Mouse (Mus musculus) midbrain, embryonic 14.5 days (tissue): ENCODE measurements around the gene Bicc1. TPM values are rescaled to one million over a fixed set of nuclear protein-coding genes. Genes with fewer than 3 reads are reported as not detected.

Experiments
- ATAC-seq: fragments of 200-750 bp; cut with Nextera tagmentation; 2 replicates; pipeline ENCODE4 v1.8.0; 2017; ENCODE audit warnings: moderate number of reproducible peaks, moderate library complexity; ENCODE audit not compliant: low FRiP score, low TSS enrichment
- DNase-seq: peaks from one replicate; pipeline ENCODE4 v3.0.0-alpha.2; 2015
- H3K27ac ChIP-seq: fragments of 300-500 bp; sonication (generic); replicated peaks from 2 replicates; pipeline ENCODE4 v1.5.1; 2014; ENCODE audit warnings: mild to moderate bottlenecking, low read depth, low read length, moderate library complexity
- H3K27me3 ChIP-seq: fragments of 300-500 bp; sonication (generic); 2 replicates; pipeline ENCODE4 v1.6.1; 2014; ENCODE audit warnings: low read length, control low read depth, mixed read lengths; ENCODE audit not compliant: control insufficient read depth, insufficient read depth
- H3K36me3 ChIP-seq: fragments of 300-500 bp; sonication (generic); 2 replicates; pipeline ENCODE4 v1.6.1; 2014; ENCODE audit warnings: low read length, control low read depth; ENCODE audit not compliant: control insufficient read depth, insufficient read depth
- H3K4me1 ChIP-seq: fragments of 300-500 bp; sonication (generic); 2 replicates; pipeline ENCODE4 v1.6.1; 2014; ENCODE audit warnings: mild to moderate bottlenecking, antibody characterized with exemption, low read length, control low read depth; ENCODE audit not compliant: control insufficient read depth, insufficient read depth
- H3K4me2 ChIP-seq: fragments of 300-500 bp; sonication (generic); 2 replicates; pipeline ENCODE4 v1.6.1; 2014; ENCODE audit warnings: mild to moderate bottlenecking, low read length, moderate library complexity
- H3K4me3 ChIP-seq: fragments of 300-500 bp; sonication (generic); replicated peaks from 2 replicates; pipeline ENCODE4 v1.5.1; 2014; ENCODE audit warnings: low read depth, low read length
- H3K9ac ChIP-seq: fragments of 300-500 bp; sonication (generic); replicated peaks from 2 replicates; pipeline ENCODE4 v1.6.1; 2014; ENCODE audit warnings: mild to moderate bottlenecking, low read length, moderate library complexity
- H3K9me3 ChIP-seq: fragments of 300-500 bp; sonication (generic); 2 replicates; pipeline ENCODE4 v1.6.1; 2016; ENCODE audit warnings: low read length, control low read depth, mixed read lengths; ENCODE audit not compliant: control insufficient read depth
- WGBS: fragments of 180-500 bp; shearing (Covaris S2); extraction: QIAGEN DNeasy Blood & Tissue Kit; methylation state at CpG from one replicate; pipeline ENCODE4 v1.1.7; 2014; 5-methylcytosine and 5-hydroxymethylcytosine counted together
- polyA plus RNA-seq: library from polyadenylated mRNA; unstranded; fragments of >200 nt; fragmentation: Nextera tagmentation; extraction: Ambion mirVana; gene quantifications from 2 replicates; pipeline ENCODE4 v1.2.1, GENCODE M21; 2014

The Bicc1 gene
- polyA plus RNA-seq, 1 experiment from 2014 or later = 6.2 TPM

- 52% methylated on average over 4 of the region's 4 CpGs for WGBS
- DNase-seq (peak; percentile 57), ATAC-seq (no peak)
- Histone ChIP-seq H3K27me3 (no peaks in the 10 kb centered on the region), H3K9me3 (no peaks in the 10 kb centered on the region), H3K9ac (no peak overlapping the region; the same call in 1 of the 2 replicates), H3K4me3 (no peak overlapping the region), H3K4me1 (no peaks in the 10 kb centered on the region), H3K27ac (no peak overlapping the region), H3K36me3 (no peaks in the 10 kb centered on the region), H3K4me2 (no peak overlapping the region)
Measured at GRCm38 (mm10) chr10:71041874-71042273, 117.6 kb downstream of the Bicc1 start.

- no peak for ATAC-seq
- Histone ChIP-seq H3K9ac (no peak overlapping the region), H3K9me3 (no peaks in the 10 kb centered on the region), H3K36me3 (no peaks in the 10 kb centered on the region), H3K4me1 (no peaks in the 10 kb centered on the region), H3K4me2 (no peak overlapping the region), H3K27ac (no peak overlapping the region), H3K4me3 (no peak overlapping the region), H3K27me3 (no peaks in the 10 kb centered on the region)
- 64% methylated on average over 7 of the region's 7 CpGs for WGBS
- DNase-seq = no peak
Measured at GRCm38 (mm10) chr10:71036484-71036883, 123.0 kb downstream of the Bicc1 start.

GRCm38 (mm10) chr10:71028996-71029395 lies 130.5 kb downstream of the Bicc1 start:
- Histone ChIP-seq H3K9ac (no peak overlapping the region), H3K27me3 (no peaks in the 10 kb centered on the region), H3K4me2 (no peak overlapping the region), H3K27ac (no peak overlapping the region), H3K4me3 (no peak overlapping the region), H3K36me3 (no peaks in the 10 kb centered on the region), H3K9me3 (no peaks in the 10 kb centered on the region), H3K4me1 (peaks cover 3% of the 10 kb centered on the region; the same call in 1 of the 2 replicates)
- DNase-seq = no peak
- ATAC-seq = no peak
- WGBS = 86% methylated on average over 4 of the region's 4 CpGs

- H3K4me2 ChIP-seq = no peak overlapping the region
- H3K9me3 ChIP-seq = no peaks in the 10 kb centered on the region
- H3K9ac ChIP-seq = no peak overlapping the region
- no peak overlapping the region for H3K4me3 ChIP-seq
- no peaks in the 10 kb centered on the region for H3K27me3 ChIP-seq
- H3K4me1 ChIP-seq = peaks cover 3% of the 10 kb centered on the region; the same call in 1 of the 2 replicates
- H3K36me3 ChIP-seq = no peaks in the 10 kb centered on the region
- no peak for ATAC-seq
- H3K27ac ChIP-seq = no peak overlapping the region
- WGBS = 73% methylated on average over 14 of the region's 14 CpGs
- DNase-seq = no peak
Measured at GRCm38 (mm10) chr10:71028066-71028844, 131.2 kb downstream of the Bicc1 start.

- Histone ChIP-seq H3K4me2 (no peak overlapping the region), H3K9me3 (no peaks in the 10 kb centered on the region), H3K9ac (no peak overlapping the region), H3K4me3 (no peak overlapping the region), H3K4me1 (peaks cover 3% of the 10 kb centered on the region; the same call in 1 of the 2 replicates), H3K27ac (no peak overlapping the region), H3K27me3 (no peaks in the 10 kb centered on the region), H3K36me3 (no peaks in the 10 kb centered on the region)
- 92% methylated on average over 18 of the region's 18 CpGs for WGBS
- no peak for ATAC-seq
- DNase-seq = no peak
Measured at GRCm38 (mm10) chr10:71025131-71025894, 134.2 kb downstream of the Bicc1 start.

GRCm38 (mm10) chr10:71024681-71025080 lies 134.8 kb downstream of the Bicc1 start:
- DNase-seq (no peak), ATAC-seq (no peak)
- Histone ChIP-seq H3K27me3 (no peaks in the 10 kb centered on the region), H3K4me3 (no peak overlapping the region), H3K4me2 (no peak overlapping the region), H3K27ac (no peak overlapping the region), H3K4me1 (peaks cover 3% of the 10 kb centered on the region; the same call in 1 of the 2 replicates), H3K36me3 (no peaks in the 10 kb centered on the region), H3K9me3 (no peaks in the 10 kb centered on the region), H3K9ac (no peak overlapping the region)
- WGBS = 90% methylated on average over 9 of the region's 9 CpGs

- ATAC-seq = no peak
- H3K4me1 ChIP-seq = peaks cover 3% of the 10 kb centered on the region; the same call in 1 of the 2 replicates
- WGBS = 81% methylated on average over 3 of the region's 3 CpGs
- no peaks in the 10 kb centered on the region for H3K9me3 ChIP-seq
- no peaks in the 10 kb centered on the region for H3K27me3 ChIP-seq
- no peak overlapping the region for H3K27ac ChIP-seq
- DNase-seq = no peak
- no peak overlapping the region for H3K4me2 ChIP-seq
- no peak overlapping the region for H3K4me3 ChIP-seq
- H3K36me3 ChIP-seq = no peaks in the 10 kb centered on the region
- no peak overlapping the region for H3K9ac ChIP-seq
Measured at GRCm38 (mm10) chr10:71023471-71023870, 136.0 kb downstream of the Bicc1 start.

GRCm38 (mm10) chr10:71020459-71020858 lies 139.0 kb downstream of the Bicc1 start:
- ATAC-seq = no peak
- no peak overlapping the region for H3K4me2 ChIP-seq
- no peak overlapping the region for H3K9ac ChIP-seq
- H3K27ac ChIP-seq = no peak overlapping the region
- no peak for DNase-seq
- WGBS = 82% methylated on average over 5 of the region's 5 CpGs
- no peaks in the 10 kb centered on the region for H3K27me3 ChIP-seq
- no peaks in the 10 kb centered on the region for H3K4me1 ChIP-seq
- H3K9me3 ChIP-seq = no peaks in the 10 kb centered on the region
- H3K4me3 ChIP-seq = no peak overlapping the region
- no peaks in the 10 kb centered on the region for H3K36me3 ChIP-seq
